Mouse (Mus musculus) erythroblast, embryonic 14.5 days (primary cell): ENCODE measurements at regions not wholly inside any gene's neighbourhood (a gene's known extent, or its start where the extent isn't known, plus 50 kb on each side); places are given as distances from the start of the nearest gene placed in this dataset.

Source experiments
- H3K27me3 ChIP-seq: 2 replicates; pipeline ENCODE4 v1.6.1; 2012; ENCODE audit warnings: inconsistent platforms; ENCODE audit not compliant: control insufficient read depth
- H3K36me3 ChIP-seq: 2 replicates; pipeline ENCODE4 v1.6.1; 2012; ENCODE audit warnings: mild to moderate bottlenecking, inconsistent platforms; ENCODE audit not compliant: control insufficient read depth
- H3K4me1 ChIP-seq: 2 replicates; pipeline ENCODE4 v1.6.1; 2012; ENCODE audit warnings: inconsistent platforms; ENCODE audit not compliant: control insufficient read depth
- H3K4me3 ChIP-seq: replicated peaks from 2 replicates; pipeline ENCODE3; 2012; ENCODE audit warnings: moderate library complexity, mild to moderate bottlenecking, inconsistent platforms
- H3K9me3 ChIP-seq: 2 replicates; pipeline ENCODE4 v1.6.1; 2012; ENCODE audit warnings: low read length, inconsistent platforms, mixed read lengths; ENCODE audit not compliant: control insufficient read depth
- GATA1 ChIP-seq: IDR thresholded peaks from 2 replicates; pipeline ENCODE4 v1.6.1; 2012; ENCODE audit warnings: low read length, inconsistent platforms, mixed read lengths
- TAL1 ChIP-seq: IDR thresholded peaks from 3 replicates; pipeline ENCODE4 v1.6.1; 2012; ENCODE audit warnings: low read length, inconsistent platforms, mixed read lengths

GRCm38 (mm10) chr5:133676791-133677450 lies 422.6 kb upstream of the Castor2 start:
- H3K4me1 ChIP-seq: no peaks in the 10 kb centered on the region
- TF ChIP-seq TAL1 (no peak), GATA1 (no peak)
- peaks cover 36% of the 10 kb centered on the region for H3K9me3 ChIP-seq
- H3K27me3 ChIP-seq: no peaks in the 10 kb centered on the region
- no peaks in the 10 kb centered on the region for H3K36me3 ChIP-seq
- no peak overlapping the region for H3K4me3 ChIP-seq

GRCm38 (mm10) chr5:133675636-133676035 lies 423.9 kb upstream of the Castor2 start:
- TF ChIP-seq GATA1: no peak
- TF ChIP-seq TAL1: no peak
- Histone ChIP-seq H3K36me3 (no peaks in the 10 kb centered on the region), H3K4me3 (no peak overlapping the region), H3K27me3 (no peaks in the 10 kb centered on the region), H3K9me3 (peaks cover 38% of the 10 kb centered on the region), H3K4me1 (no peaks in the 10 kb centered on the region)

DNA sequence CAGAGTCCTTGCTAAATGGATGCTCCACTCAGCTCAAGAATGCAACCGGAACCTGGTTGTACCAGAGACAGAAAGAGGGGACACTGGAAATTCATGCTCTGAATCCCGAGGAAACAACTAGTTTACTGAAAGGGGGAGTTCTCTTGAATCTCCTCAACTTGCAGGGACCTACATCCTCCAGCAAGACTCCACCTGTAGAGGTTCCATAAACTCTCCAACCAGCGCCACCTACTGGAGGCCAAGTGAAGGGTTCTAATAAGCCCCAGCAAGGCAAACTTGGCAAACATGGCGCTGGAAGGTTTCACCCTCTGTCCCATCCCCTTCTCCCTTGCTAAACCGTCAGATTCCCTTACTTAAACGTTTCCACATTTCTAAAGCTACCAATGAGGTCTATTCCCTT lies 433.0 kb upstream of the Castor2 start:
- no peaks in the 10 kb centered on the region for H3K27me3 ChIP-seq
- H3K36me3 ChIP-seq: no peaks in the 10 kb centered on the region
- TF ChIP-seq TAL1 (no peak), GATA1 (no peak)
- H3K4me1 ChIP-seq: no peaks in the 10 kb centered on the region
- no peak overlapping the region for H3K4me3 ChIP-seq
- peaks cover 18% of the 10 kb centered on the region for H3K9me3 ChIP-seq

DNA sequence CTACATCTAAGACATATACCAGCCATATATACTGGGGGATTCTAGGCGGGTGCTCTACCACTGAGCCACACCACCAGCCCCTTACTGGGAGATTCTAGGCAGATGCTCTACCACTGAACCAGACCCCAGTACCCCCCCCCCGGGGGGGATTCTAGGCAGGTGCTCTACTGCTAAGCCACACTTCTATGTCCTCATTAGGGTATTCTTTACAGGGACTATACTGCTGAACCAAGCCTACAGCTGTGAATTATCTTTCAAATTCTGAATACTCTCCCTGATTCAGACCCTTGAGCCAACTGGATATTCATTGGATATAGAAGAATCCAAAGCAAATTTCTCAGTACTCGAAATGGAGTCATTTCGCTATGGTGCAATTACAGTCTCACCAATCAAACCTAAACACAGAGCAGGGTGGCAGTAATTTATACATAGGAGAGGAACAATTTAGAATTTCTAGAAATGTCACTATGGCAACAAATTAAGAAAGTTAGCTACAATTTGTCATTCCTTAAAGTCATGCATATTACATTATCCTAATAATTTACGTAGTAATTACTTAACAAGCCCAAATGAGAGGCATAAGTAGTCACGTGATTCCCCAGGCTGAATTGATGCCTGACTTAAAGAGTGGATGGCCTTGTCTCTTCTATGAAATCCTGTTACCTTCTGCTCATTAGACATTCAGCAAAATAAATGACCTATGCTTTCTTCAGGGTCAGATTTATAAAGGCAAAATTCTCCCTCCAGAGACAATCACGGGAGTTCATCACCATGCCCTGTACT lies 436.8 kb upstream of the Castor2 start:
- Histone ChIP-seq H3K4me1 (no peaks in the 10 kb centered on the region), H3K27me3 (no peaks in the 10 kb centered on the region), H3K9me3 (peaks cover 20% of the 10 kb centered on the region), H3K4me3 (no peak overlapping the region), H3K36me3 (no peaks in the 10 kb centered on the region)
- TF ChIP-seq TAL1 (no peak), GATA1 (no peak)

- Histone ChIP-seq H3K4me3 (no peak overlapping the region), H3K9me3 (peaks cover 33% of the 10 kb centered on the region), H3K36me3 (no peaks in the 10 kb centered on the region), H3K27me3 (no peaks in the 10 kb centered on the region), H3K4me1 (no peaks in the 10 kb centered on the region)
- no peak for TF ChIP-seq GATA1
- no peak for TF ChIP-seq TAL1
These were observed 439.2 kb upstream of the Castor2 start for GRCm38 (mm10) chr5:133660351-133660750.

DNA sequence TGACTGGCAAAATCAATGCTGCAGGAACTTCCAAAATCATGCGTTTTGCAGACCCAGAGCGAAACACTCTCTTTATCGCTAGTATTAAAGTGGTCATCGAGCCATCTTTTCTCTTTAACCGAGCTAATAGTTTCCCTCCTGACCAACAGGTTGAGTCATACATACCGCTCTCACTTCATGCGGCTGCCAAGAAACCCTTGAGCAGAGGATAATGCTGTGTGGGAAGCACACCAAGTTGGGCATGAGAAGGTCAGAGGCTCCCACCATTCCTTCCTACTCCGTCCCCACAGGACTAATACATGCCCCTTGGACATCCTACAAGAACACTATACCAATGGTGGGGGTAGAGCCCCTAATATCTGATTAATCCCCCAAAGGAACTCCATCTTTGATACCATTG lies 442.7 kb upstream of the Castor2 start:
- no peaks in the 10 kb centered on the region for H3K36me3 ChIP-seq
- peaks cover 56% of the 10 kb centered on the region for H3K9me3 ChIP-seq
- H3K4me1 ChIP-seq: no peaks in the 10 kb centered on the region
- H3K27me3 ChIP-seq: no peaks in the 10 kb centered on the region
- TF ChIP-seq TAL1 (no peak), GATA1 (no peak)
- no peak overlapping the region for H3K4me3 ChIP-seq

DNA sequence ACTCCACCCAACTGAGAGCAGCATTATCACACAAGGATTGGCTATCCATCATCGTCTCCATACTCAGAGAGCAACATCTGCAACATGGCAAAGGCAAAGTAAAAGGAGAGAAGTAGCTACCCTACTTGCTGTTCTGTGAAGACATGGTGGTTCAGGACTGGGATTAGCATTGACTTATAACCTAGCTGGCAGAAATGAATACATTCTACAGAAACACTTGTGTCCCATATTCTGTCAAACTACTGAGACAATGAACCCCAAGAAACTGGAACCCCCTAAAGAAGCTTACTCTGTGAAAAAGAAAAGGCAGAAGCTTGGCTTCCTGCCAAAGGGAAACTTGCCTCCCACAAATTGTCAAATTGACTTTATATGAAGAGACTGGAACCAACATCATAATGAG lies 446.1 kb upstream of the Castor2 start:
- H3K4me3 ChIP-seq: no peak overlapping the region
- H3K4me1 ChIP-seq: no peaks in the 10 kb centered on the region
- TF ChIP-seq GATA1 (no peak), TAL1 (no peak)
- H3K9me3 ChIP-seq: peaks cover 55% of the 10 kb centered on the region
- H3K36me3 ChIP-seq: no peaks in the 10 kb centered on the region
- H3K27me3 ChIP-seq: no peaks in the 10 kb centered on the region

DNA sequence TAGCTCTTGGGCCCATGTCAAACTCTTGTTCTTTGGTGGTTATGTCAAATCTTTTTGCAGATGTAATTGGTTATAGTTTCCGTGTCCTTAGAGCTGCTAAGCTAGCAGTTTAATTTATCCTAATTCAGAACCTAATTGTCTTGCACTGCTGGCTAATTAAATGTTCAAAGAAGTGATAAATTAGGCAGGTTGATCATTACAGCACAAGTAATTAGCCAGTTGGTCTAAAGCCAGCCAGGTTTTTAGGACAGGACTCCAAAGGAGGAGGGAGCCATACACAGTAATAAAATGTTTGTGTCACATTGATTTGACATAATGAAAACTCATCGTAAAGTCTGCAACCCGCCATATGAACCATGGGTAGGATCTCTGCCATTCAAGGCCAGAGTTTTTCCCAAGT lies 449.3 kb upstream of the Castor2 start:
- H3K9me3 ChIP-seq: peaks cover 39% of the 10 kb centered on the region
- TF ChIP-seq GATA1: no peak
- TF ChIP-seq TAL1: no peak
- no peaks in the 10 kb centered on the region for H3K27me3 ChIP-seq
- H3K4me1 ChIP-seq: no peaks in the 10 kb centered on the region
- no peak overlapping the region for H3K4me3 ChIP-seq
- no peaks in the 10 kb centered on the region for H3K36me3 ChIP-seq

DNA sequence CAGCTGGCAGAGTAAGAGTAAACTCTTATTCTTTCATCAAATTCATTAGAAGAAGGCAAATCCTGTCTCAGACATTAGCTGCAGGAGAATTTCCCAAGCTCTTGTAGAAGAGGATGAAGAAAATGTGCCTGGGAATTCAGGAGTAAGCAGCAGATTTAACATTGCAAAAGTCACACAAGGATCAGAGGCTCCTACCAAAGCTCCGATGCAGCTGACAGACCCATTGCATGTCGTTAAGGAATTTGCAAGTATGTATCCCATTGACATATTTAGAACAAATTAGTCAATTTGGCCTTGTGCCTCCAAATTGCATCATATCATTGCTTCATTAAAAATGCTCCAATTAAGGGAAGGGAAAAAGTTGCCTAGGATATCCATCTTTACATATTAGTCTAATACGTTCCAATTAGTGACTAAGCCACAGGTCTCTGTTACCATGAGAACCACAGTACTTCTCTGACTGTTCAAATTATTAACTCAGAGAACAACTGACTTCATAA lies 453.8 kb upstream of the Castor2 start:
- TF ChIP-seq TAL1 (no peak), GATA1 (no peak)
- peaks cover 30% of the 10 kb centered on the region for H3K9me3 ChIP-seq
- H3K27me3 ChIP-seq: no peaks in the 10 kb centered on the region

More for the DNA sequence above, 453.8 kb upstream of the Castor2 start:
- no peak overlapping the region for H3K4me3 ChIP-seq
- no peaks in the 10 kb centered on the region for H3K36me3 ChIP-seq
- H3K4me1 ChIP-seq: no peaks in the 10 kb centered on the region
